Mouse (Mus musculus) yolk sac, embryonic 10.5 days (tissue): Measurements from ENCODE around the gene Ms4a18.

ENCODE experiments used
- DNase-seq: peaks from one replicate; pipeline ENCODE4 v3.0.0-alpha.2; 2017; ENCODE audit warnings: low spot score

The Ms4a18 gene

GRCm38 (mm10) chr19:10983146-10983545, 34.7 kb downstream of the Ms4a18 start:
- DNase-seq = no peak

- DNase-seq = no peak
Measured at GRCm38 (mm10) chr19:10980210-10980609, 37.6 kb downstream of the Ms4a18 start.

- DNase-seq = peak; percentile 50
Measured at GRCm38 (mm10) chr19:10979184-10980168, 38.4 kb downstream of the Ms4a18 start.

GRCm38 (mm10) chr19:10976318-10976717, 41.5 kb downstream of the Ms4a18 start:
- DNase-seq = no peak

- DNase-seq = no peak
Measured at GRCm38 (mm10) chr19:10975187-10975586, 42.6 kb downstream of the Ms4a18 start.

GRCm38 (mm10) chr19:10974238-10974865, 43.5 kb downstream of the Ms4a18 start, which contains the start of gene Ms4a10:
TSS of gene Ms4a10 (minus strand) at chr19:10974670.
- DNase-seq = peak; percentile 32

GRCm38 (mm10) chr19:10973187-10973586, 44.6 kb downstream of the Ms4a18 start:
- peak; percentile 38 for DNase-seq

- DNase-seq = no peak
Measured at GRCm38 (mm10) chr19:10972660-10973059, 45.2 kb downstream of the Ms4a18 start.

- no peak for DNase-seq
Measured at GRCm38 (mm10) chr19:10970457-10970856, 47.4 kb downstream of the Ms4a18 start.

- no peak for DNase-seq
Measured at GRCm38 (mm10) chr19:10968578-10968977, 49.3 kb downstream of the Ms4a18 start.

- DNase-seq = no peak
Measured at GRCm38 (mm10) chr19:10965721-10966120, 52.1 kb downstream of the Ms4a18 start.

GRCm38 (mm10) chr19:10959978-10960346, 57.9 kb downstream of the Ms4a18 start:
- DNase-seq = no peak

GRCm38 (mm10) chr19:10959085-10959977, 58.5 kb downstream of the Ms4a18 start:
- DNase-seq = peak; percentile 48

- peak; percentile 77 for DNase-seq
Measured at GRCm38 (mm10) chr19:10952021-10952939, 65.6 kb downstream of the Ms4a18 start.

- DNase-seq = no peak
Measured at GRCm38 (mm10) chr19:10949558-10949957, 68.3 kb downstream of the Ms4a18 start.

- peak; percentile 95 for DNase-seq
Measured at GRCm38 (mm10) chr19:10949112-10949511, 68.7 kb downstream of the Ms4a18 start, which contains the start of gene Ccdc86. TSS of gene Ccdc86 (minus strand) at chr19:10949266.

- DNase-seq = no peak
Measured at GRCm38 (mm10) chr19:10948416-10948815, 69.4 kb downstream of the Ms4a18 start.

GRCm38 (mm10) chr19:10947219-10947618, 70.6 kb downstream of the Ms4a18 start:
- no peak for DNase-seq
